Mouse (Mus musculus): ENCODE results near the gene Csnk2a2.

The Csnk2a2 gene

GRCm38 (mm10) chr8:95487800-95488697, 1.8 kb downstream of the Csnk2a2 start:
- in situ Hi-C loops (cut with MseI, MboI) = no loop called here

- in situ Hi-C loops (cut with MseI, MboI) = no loop called here
Measured at GRCm38 (mm10) chr8:95470008-95470407, 19.8 kb downstream of the Csnk2a2 start.

GRCm38 (mm10) chr8:95468995-95469394, 20.8 kb downstream of the Csnk2a2 start:
- in situ Hi-C loops (cut with MseI, MboI) = no loop called here

GRCm38 (mm10) chr8:95466543-95466942, 23.3 kb downstream of the Csnk2a2 start:
- in situ Hi-C loops (cut with MseI, MboI) = no loop called here

GRCm38 (mm10) chr8:95452518-95452917, 37.3 kb downstream of the Csnk2a2 start:
- in situ Hi-C loops (cut with MseI, MboI) = no loop called here

- in situ Hi-C loops (cut with MseI, MboI) = no loop called here
Measured at GRCm38 (mm10) chr8:95450271-95450670, 39.6 kb downstream of the Csnk2a2 start.

GRCm38 (mm10) chr8:95447661-95448060, 42.2 kb downstream of the Csnk2a2 start:
- in situ Hi-C loops (cut with MseI, MboI) = no loop called here

- in situ Hi-C loops (cut with MseI, MboI) = no loop called here
Measured at GRCm38 (mm10) chr8:95445042-95445441, 44.8 kb downstream of the Csnk2a2 start.

GRCm38 (mm10) chr8:95441491-95442039, 48.3 kb downstream of the Csnk2a2 start:
- in situ Hi-C loops (cut with MseI, MboI) = no loop called here

- in situ Hi-C loops (cut with MseI, MboI) = no loop called here
Measured at GRCm38 (mm10) chr8:95440168-95440709, 49.6 kb downstream of the Csnk2a2 start.

GRCm38 (mm10) chr8:95439421-95439820, 50.4 kb downstream of the Csnk2a2 start:
- in situ Hi-C loops (cut with MseI, MboI) = no loop called here

- in situ Hi-C loops (cut with MseI, MboI) = no loop called here
Measured at GRCm38 (mm10) chr8:95437341-95437992, 52.4 kb downstream of the Csnk2a2 start.

GRCm38 (mm10) chr8:95435930-95436329, 53.9 kb downstream of the Csnk2a2 start:
- in situ Hi-C loops (cut with MseI, MboI) = no loop called here

- in situ Hi-C loops (cut with MseI, MboI) = no loop called here
Measured at GRCm38 (mm10) chr8:95435471-95435870, 54.4 kb downstream of the Csnk2a2 start.

- in situ Hi-C loops (cut with MseI, MboI) = no loop called here
Measured at GRCm38 (mm10) chr8:95434686-95435439, 55.0 kb downstream of the Csnk2a2 start, which contains the start of gene Cfap20. Cfap20 (minus strand) TSS chr8:95434869.

- in situ Hi-C loops (cut with MseI, MboI) = no loop called here
Measured at GRCm38 (mm10) chr8:95434233-95434632, 55.6 kb downstream of the Csnk2a2 start.

- in situ Hi-C loops (cut with MseI, MboI) = no loop called here
Measured at GRCm38 (mm10) chr8:95433124-95433523, 56.7 kb downstream of the Csnk2a2 start.

- in situ Hi-C loops (cut with MseI, MboI) = no loop called here
Measured at GRCm38 (mm10) chr8:95432471-95432870, 57.4 kb downstream of the Csnk2a2 start.

- in situ Hi-C loops (cut with MseI, MboI) = loop anchor here (5.0 to 10.0 kb wide), 2 partner anchors 75 to 78 kb away; partner anchors contain the start of gene Mmp15 (in 2 of the 2)
Measured at GRCm38 (mm10) chr8:95429945-95430344, 59.9 kb downstream of the Csnk2a2 start.

GRCm38 (mm10) chr8:95427594-95428535, 62.0 kb downstream of the Csnk2a2 start:
- in situ Hi-C loops (cut with MseI, MboI) = loop anchor here (5.0 to 10.0 kb wide), 2 partner anchors 73 to 76 kb away; partner anchors contain the start of gene Mmp15 (in 2 of the 2)
